Mouse (Mus musculus): ENCODE results near the gene Ubap1. TPM values are rescaled to one million over a fixed set of nuclear protein-coding genes. Genes with fewer than 3 reads are reported as not detected.

The Ubap1 gene
- polyA plus RNA-seq, 1 experiment from 2014 or later: 28.5 TPM

- Histone ChIP-seq H3K27me3 (no peaks in the 10 kb centered on the region), H3K27ac (peak overlapping the region; percentile 98), H3K36me3 (peaks cover 88% of the 10 kb centered on the region), H3K9ac (peak overlapping the region; percentile 73), H3K9me3 (replicated peaks) (no peaks in the 10 kb centered on the region), H3K4me3 (replicated peaks) (peak overlapping the region; percentile 50), H3K4me1 (replicated peaks) (peaks cover 38% of the 10 kb centered on the region), H3K4me2 (peak overlapping the region; percentile 61)
- DNase-seq: no peak
- WGBS (ENCODE audit: insufficient replicate concordance): 86% methylated on average over 5 of the region's 5 CpGs
- ATAC-seq (ENCODE audit: low read depth): no peak
Observed at GRCm38 (mm10) chr4:41389240-41389639, 40.4 kb downstream of the Ubap1 start.

GRCm38 (mm10) chr4:41390122-41390521 is 41.3 kb downstream of the Ubap1 start:
- ATAC-seq (ENCODE audit: low read depth) (no peak), DNase-seq (peak; percentile 64)
- Histone ChIP-seq H3K27me3 (no peaks in the 10 kb centered on the region), H3K4me1 (replicated peaks) (peaks cover 38% of the 10 kb centered on the region), H3K9ac (0 out of 2 replicates have a peak overlapping the region, but pooled peaks have one; percentile 30), H3K9me3 (replicated peaks) (no peaks in the 10 kb centered on the region), H3K27ac (peak overlapping the region; percentile 40; the same call in 1 of the 2 replicates), H3K4me2 (peak overlapping the region; percentile 61; the same call in 1 of the 2 replicates), H3K36me3 (peaks cover 92% of the 10 kb centered on the region), H3K4me3 (replicated peaks) (peak overlapping the region; percentile 50)
- 14% methylated on average over 3 of the region's 3 CpGs for WGBS (ENCODE audit: insufficient replicate concordance)

GRCm38 (mm10) chr4:41391015-41391414 is 42.2 kb downstream of the Ubap1 start:
- no peak for ATAC-seq (ENCODE audit: low read depth)
- no peak overlapping the region for H3K27ac ChIP-seq
- H3K9me3 ChIP-seq (replicated peaks): no peaks in the 10 kb centered on the region

GRCm38 (mm10) chr4:41394651-41395050 is 45.9 kb downstream of the Ubap1 start:
- DNase-seq: no peak
- H3K9ac ChIP-seq: no peak overlapping the region
- H3K4me3 ChIP-seq (replicated peaks): no peak overlapping the region
- H3K4me2 ChIP-seq: no peak overlapping the region
- 80% methylated on average over 9 of the region's 9 CpGs for WGBS (ENCODE audit: insufficient replicate concordance)
- peaks cover 85% of the 10 kb centered on the region for H3K36me3 ChIP-seq
- H3K27me3 ChIP-seq: no peaks in the 10 kb centered on the region
- H3K27ac ChIP-seq: no peak overlapping the region
- H3K4me1 ChIP-seq (replicated peaks): no peaks in the 10 kb centered on the region
- no peaks in the 10 kb centered on the region for H3K9me3 ChIP-seq (replicated peaks)
- ATAC-seq (ENCODE audit: low read depth): no peak

More at GRCm38 (mm10) chr4:41391015-41391414, 42.2 kb downstream of the Ubap1 start:
- Histone ChIP-seq H3K4me1 (replicated peaks) (peaks cover 33% of the 10 kb centered on the region), H3K36me3 (peaks cover 96% of the 10 kb centered on the region), H3K4me2 (no peak overlapping the region), H3K9ac (no peak overlapping the region), H3K27me3 (no peaks in the 10 kb centered on the region), H3K4me3 (replicated peaks) (no peak overlapping the region)
- WGBS (ENCODE audit: insufficient replicate concordance): 84% methylated on average over 2 of the region's 2 CpGs
- DNase-seq: no peak

- no peak for ATAC-seq (ENCODE audit: low read depth)
- no peak for DNase-seq
- H3K9ac ChIP-seq: no peak overlapping the region
Observed at GRCm38 (mm10) chr4:41398353-41398752, 49.6 kb downstream of the Ubap1 start.

GRCm38 (mm10) chr4:41399904-41400303 is 51.1 kb downstream of the Ubap1 start:
- Histone ChIP-seq H3K4me2 (no peak overlapping the region), H3K27ac (no peak overlapping the region), H3K27me3 (no peaks in the 10 kb centered on the region), H3K36me3 (peaks cover 74% of the 10 kb centered on the region), H3K9me3 (replicated peaks) (no peaks in the 10 kb centered on the region), H3K4me3 (replicated peaks) (no peak overlapping the region), H3K9ac (no peak overlapping the region), H3K4me1 (replicated peaks) (no peaks in the 10 kb centered on the region)
- DNase-seq (no peak), ATAC-seq (ENCODE audit: low read depth) (no peak)
- WGBS (ENCODE audit: insufficient replicate concordance): 85% methylated on average over 5 of the region's 5 CpGs

More at GRCm38 (mm10) chr4:41398353-41398752, 49.6 kb downstream of the Ubap1 start:
- no peak overlapping the region for H3K4me3 ChIP-seq (replicated peaks)
- no peaks in the 10 kb centered on the region for H3K4me1 ChIP-seq (replicated peaks)
- H3K9me3 ChIP-seq (replicated peaks): no peaks in the 10 kb centered on the region
- no peak overlapping the region for H3K27ac ChIP-seq
- no peaks in the 10 kb centered on the region for H3K27me3 ChIP-seq
- H3K4me2 ChIP-seq: no peak overlapping the region
- WGBS (ENCODE audit: insufficient replicate concordance): 83% methylated on average over 6 of the region's 6 CpGs
- H3K36me3 ChIP-seq: peaks cover 78% of the 10 kb centered on the region

- Histone ChIP-seq H3K4me1 (replicated peaks) (no peaks in the 10 kb centered on the region), H3K27me3 (no peaks in the 10 kb centered on the region), H3K9me3 (replicated peaks) (no peaks in the 10 kb centered on the region), H3K4me2 (no peak overlapping the region), H3K27ac (no peak overlapping the region), H3K9ac (no peak overlapping the region), H3K4me3 (replicated peaks) (no peak overlapping the region), H3K36me3 (peaks cover 66% of the 10 kb centered on the region)
- DNase-seq (no peak), ATAC-seq (ENCODE audit: low read depth) (no peak; the same call in 1 of the 2 replicates)
Observed at GRCm38 (mm10) chr4:41401167-41401566, 52.4 kb downstream of the Ubap1 start.

- DNase-seq (no peak), ATAC-seq (ENCODE audit: low read depth) (no peak)
- H3K4me2 ChIP-seq: no peak overlapping the region
- H3K4me1 ChIP-seq (replicated peaks): no peaks in the 10 kb centered on the region
- no peak overlapping the region for H3K4me3 ChIP-seq (replicated peaks)
- peaks cover 70% of the 10 kb centered on the region for H3K36me3 ChIP-seq
- H3K9me3 ChIP-seq (replicated peaks): no peaks in the 10 kb centered on the region
- no peaks in the 10 kb centered on the region for H3K27me3 ChIP-seq
- WGBS (ENCODE audit: insufficient replicate concordance): 61% methylated on average over 5 of the region's 5 CpGs
- H3K27ac ChIP-seq: no peak overlapping the region
- H3K9ac ChIP-seq: no peak overlapping the region
Observed at GRCm38 (mm10) chr4:41401573-41401972, 52.8 kb downstream of the Ubap1 start.

GRCm38 (mm10) chr4:41406597-41406996 is 57.8 kb downstream of the Ubap1 start:
- peaks cover 3% of the 10 kb centered on the region for H3K4me1 ChIP-seq (replicated peaks)
- no peak overlapping the region for H3K9ac ChIP-seq
- WGBS (ENCODE audit: insufficient replicate concordance): 83% methylated on average over 9 of the region's 9 CpGs
- H3K4me3 ChIP-seq (replicated peaks): no peak overlapping the region
- H3K27me3 ChIP-seq: no peaks in the 10 kb centered on the region
- DNase-seq: no peak
- ATAC-seq (ENCODE audit: low read depth): no peak
- H3K4me2 ChIP-seq: no peak overlapping the region
- no peak overlapping the region for H3K27ac ChIP-seq
- peaks cover 52% of the 10 kb centered on the region for H3K36me3 ChIP-seq
- no peaks in the 10 kb centered on the region for H3K9me3 ChIP-seq (replicated peaks)

- Histone ChIP-seq H3K9ac (no peak overlapping the region), H3K36me3 (peaks cover 49% of the 10 kb centered on the region), H3K27ac (no peak overlapping the region), H3K27me3 (no peaks in the 10 kb centered on the region), H3K9me3 (replicated peaks) (no peaks in the 10 kb centered on the region), H3K4me1 (replicated peaks) (peaks cover 3% of the 10 kb centered on the region), H3K4me3 (replicated peaks) (no peak overlapping the region), H3K4me2 (no peak overlapping the region)
- ATAC-seq (ENCODE audit: low read depth) (no peak), DNase-seq (no peak)
- WGBS (ENCODE audit: insufficient replicate concordance): 76% methylated on average over 2 of the region's 2 CpGs
Observed at GRCm38 (mm10) chr4:41407353-41407752, 58.6 kb downstream of the Ubap1 start.

- 88% methylated on average over 1 of the region's 1 CpGs for WGBS (ENCODE audit: insufficient replicate concordance)
- no peak overlapping the region for H3K9ac ChIP-seq
- H3K4me2 ChIP-seq: no peak overlapping the region
- H3K27me3 ChIP-seq: no peaks in the 10 kb centered on the region
- no peaks in the 10 kb centered on the region for H3K9me3 ChIP-seq (replicated peaks)
- no peak overlapping the region for H3K27ac ChIP-seq
- no peak overlapping the region for H3K4me3 ChIP-seq (replicated peaks)
- H3K4me1 ChIP-seq (replicated peaks): peaks cover 3% of the 10 kb centered on the region
- H3K36me3 ChIP-seq: peaks cover 35% of the 10 kb centered on the region
- DNase-seq (no peak), ATAC-seq (ENCODE audit: low read depth) (no peak)
Observed at GRCm38 (mm10) chr4:41409341-41409740, 60.5 kb downstream of the Ubap1 start.

GRCm38 (mm10) chr4:41416966-41417365 is 68.2 kb downstream of the Ubap1 start:
- Histone ChIP-seq H3K27me3 (no peaks in the 10 kb centered on the region), H3K4me1 (replicated peaks) (no peaks in the 10 kb centered on the region), H3K4me2 (no peak overlapping the region), H3K9me3 (replicated peaks) (no peaks in the 10 kb centered on the region), H3K9ac (no peak overlapping the region), H3K27ac (no peak overlapping the region), H3K36me3 (peaks cover 10% of the 10 kb centered on the region; the same call in 1 of the 2 replicates), H3K4me3 (replicated peaks) (no peak overlapping the region)
- DNase-seq (no peak), ATAC-seq (ENCODE audit: low read depth) (no peak)
